Mouse (Mus musculus): ENCODE measurements around the gene Zranb1. TPM values are rescaled to one million over a fixed set of nuclear protein-coding genes. Genes with fewer than 3 reads are reported as not detected.

The Zranb1 gene
- polyA plus RNA-seq, 1 experiment, result 4.2 TPM

- no peaks in the 10 kb centered on the region for H3K27me3 ChIP-seq (ENCODE audit: control insufficient read depth, insufficient read depth, low read length)
- no peak overlapping the region for H3K4me3 ChIP-seq (ENCODE audit: extremely low read depth, insufficient read depth, insufficient read length)
- peaks cover 21% of the 10 kb centered on the region for H3K36me3 ChIP-seq (ENCODE audit: control insufficient read depth, insufficient read depth, low read length)
- no peak for TF ChIP-seq POLR2A (IDR thresholded peaks at IDR 0.05; ENCODE audit: low read depth, low read length)
- TF ChIP-seq CTCF (IDR thresholded peaks at IDR 0.05; ENCODE audit: extremely low read depth, insufficient read depth, insufficient read length, insufficient replicate concordance), result no peak
- no peaks in the 10 kb centered on the region for H3K4me1 ChIP-seq (ENCODE audit: control insufficient read depth, insufficient read depth, insufficient read length)
- WGBS, result 81% methylated on average over 3 of the region's 3 CpGs
- no peak for DNase-seq (ENCODE audit: low read depth in 1 of 2, low spot score in 2 of 2)
- H3K27ac ChIP-seq (ENCODE audit: insufficient read depth, low read length), result no peak overlapping the region
Observed at GRCm38 (mm10) chr7:132982639-132983038, 51.7 kb downstream of the Zranb1 start.

GRCm38 (mm10) chr7:132989839-132990238 lies 58.9 kb downstream of the Zranb1 start:
- no peak for TF ChIP-seq CTCF (IDR thresholded peaks at IDR 0.05; ENCODE audit: extremely low read depth, insufficient read depth, insufficient read length, insufficient replicate concordance)
- no peak for TF ChIP-seq POLR2A (IDR thresholded peaks at IDR 0.05; ENCODE audit: low read depth, low read length)
- no peak overlapping the region for H3K4me3 ChIP-seq (ENCODE audit: extremely low read depth, insufficient read depth, insufficient read length)
- no peak for DNase-seq (ENCODE audit: low read depth in 1 of 2, low spot score in 2 of 2)
- H3K4me1 ChIP-seq (ENCODE audit: control insufficient read depth, insufficient read depth, insufficient read length), result no peaks in the 10 kb centered on the region
- H3K36me3 ChIP-seq (ENCODE audit: control insufficient read depth, insufficient read depth, low read length), result peaks cover 3% of the 10 kb centered on the region
- WGBS, result 95% methylated on average over 5 of the region's 5 CpGs
- H3K27me3 ChIP-seq (ENCODE audit: control insufficient read depth, insufficient read depth, low read length), result no peaks in the 10 kb centered on the region
- H3K27ac ChIP-seq (ENCODE audit: insufficient read depth, low read length), result no peak overlapping the region

GRCm38 (mm10) chr7:132991240-132991900 lies 60.4 kb downstream of the Zranb1 start:
- 92% methylated on average over 14 of the region's 14 CpGs for WGBS
- TF ChIP-seq CTCF (IDR thresholded peaks at IDR 0.05; ENCODE audit: extremely low read depth, insufficient read depth, insufficient read length, insufficient replicate concordance) (no peak), POLR2A (IDR thresholded peaks at IDR 0.05; ENCODE audit: low read depth, low read length) (no peak)
- no peak for DNase-seq (ENCODE audit: low read depth in 1 of 2, low spot score in 2 of 2)
- H3K27me3 ChIP-seq (ENCODE audit: control insufficient read depth, insufficient read depth, low read length), result no peaks in the 10 kb centered on the region
- H3K27ac ChIP-seq (ENCODE audit: insufficient read depth, low read length), result no peak overlapping the region
- H3K36me3 ChIP-seq (ENCODE audit: control insufficient read depth, insufficient read depth, low read length), result peaks cover under 1% of the 10 kb centered on the region
- H3K4me3 ChIP-seq (ENCODE audit: extremely low read depth, insufficient read depth, insufficient read length), result no peak overlapping the region
- H3K4me1 ChIP-seq (ENCODE audit: control insufficient read depth, insufficient read depth, insufficient read length), result no peaks in the 10 kb centered on the region

- Histone ChIP-seq H3K36me3 (ENCODE audit: control insufficient read depth, insufficient read depth, low read length) (no peaks in the 10 kb centered on the region), H3K27ac (ENCODE audit: insufficient read depth, low read length) (no peak overlapping the region), H3K4me1 (ENCODE audit: control insufficient read depth, insufficient read depth, insufficient read length) (no peaks in the 10 kb centered on the region), H3K27me3 (ENCODE audit: control insufficient read depth, insufficient read depth, low read length) (no peaks in the 10 kb centered on the region), H3K4me3 (ENCODE audit: extremely low read depth, insufficient read depth, insufficient read length) (no peak overlapping the region)
- no peak for DNase-seq (ENCODE audit: low read depth in 1 of 2, low spot score in 2 of 2)
- WGBS, result 88% methylated on average over 9 of the region's 9 CpGs
- TF ChIP-seq CTCF (IDR thresholded peaks at IDR 0.05; ENCODE audit: extremely low read depth, insufficient read depth, insufficient read length, insufficient replicate concordance) (no peak), POLR2A (IDR thresholded peaks at IDR 0.05; ENCODE audit: low read depth, low read length) (no peak)
Observed at GRCm38 (mm10) chr7:132992967-132993615, 62.1 kb downstream of the Zranb1 start.

- TF ChIP-seq CTCF (IDR thresholded peaks at IDR 0.05; ENCODE audit: extremely low read depth, insufficient read depth, insufficient read length, insufficient replicate concordance), result no peak
- no peak for TF ChIP-seq POLR2A (IDR thresholded peaks at IDR 0.05; ENCODE audit: low read depth, low read length)
- H3K4me3 ChIP-seq (ENCODE audit: extremely low read depth, insufficient read depth, insufficient read length), result no peak overlapping the region
- no peak overlapping the region for H3K27ac ChIP-seq (ENCODE audit: insufficient read depth, low read length)
- H3K36me3 ChIP-seq (ENCODE audit: control insufficient read depth, insufficient read depth, low read length), result no peaks in the 10 kb centered on the region
- no peak for DNase-seq (ENCODE audit: low read depth in 1 of 2, low spot score in 2 of 2)
- 90% methylated on average over 8 of the region's 8 CpGs for WGBS
- H3K4me1 ChIP-seq (ENCODE audit: control insufficient read depth, insufficient read depth, insufficient read length), result no peaks in the 10 kb centered on the region
- no peaks in the 10 kb centered on the region for H3K27me3 ChIP-seq (ENCODE audit: control insufficient read depth, insufficient read depth, low read length)
Observed at GRCm38 (mm10) chr7:132994120-132994519, 63.2 kb downstream of the Zranb1 start.

- Histone ChIP-seq H3K4me1 (ENCODE audit: control insufficient read depth, insufficient read depth, insufficient read length) (no peaks in the 10 kb centered on the region), H3K36me3 (ENCODE audit: control insufficient read depth, insufficient read depth, low read length) (no peaks in the 10 kb centered on the region), H3K4me3 (ENCODE audit: extremely low read depth, insufficient read depth, insufficient read length) (no peak overlapping the region), H3K27me3 (ENCODE audit: control insufficient read depth, insufficient read depth, low read length) (no peaks in the 10 kb centered on the region), H3K27ac (ENCODE audit: insufficient read depth, low read length) (no peak overlapping the region)
- DNase-seq (ENCODE audit: low read depth in 1 of 2, low spot score in 2 of 2), result no peak
- no peak for TF ChIP-seq POLR2A (IDR thresholded peaks at IDR 0.05; ENCODE audit: low read depth, low read length)
- no peak for TF ChIP-seq CTCF (IDR thresholded peaks at IDR 0.05; ENCODE audit: extremely low read depth, insufficient read depth, insufficient read length, insufficient replicate concordance)
- WGBS, result 91% methylated on average over 6 of the region's 6 CpGs
Observed at GRCm38 (mm10) chr7:132994628-132995191, 63.8 kb downstream of the Zranb1 start.

GRCm38 (mm10) chr7:132996391-132996790 lies 65.4 kb downstream of the Zranb1 start:
- WGBS, result 86% methylated on average over 5 of the region's 5 CpGs
- Histone ChIP-seq H3K36me3 (ENCODE audit: control insufficient read depth, insufficient read depth, low read length) (no peaks in the 10 kb centered on the region), H3K27ac (ENCODE audit: insufficient read depth, low read length) (no peak overlapping the region), H3K4me3 (ENCODE audit: extremely low read depth, insufficient read depth, insufficient read length) (no peak overlapping the region), H3K27me3 (ENCODE audit: control insufficient read depth, insufficient read depth, low read length) (no peaks in the 10 kb centered on the region), H3K4me1 (ENCODE audit: control insufficient read depth, insufficient read depth, insufficient read length) (no peaks in the 10 kb centered on the region)
- no peak for DNase-seq (ENCODE audit: low read depth in 1 of 2, low spot score in 2 of 2)
- TF ChIP-seq CTCF (IDR thresholded peaks at IDR 0.05; ENCODE audit: extremely low read depth, insufficient read depth, insufficient read length, insufficient replicate concordance) (peak; percentile 42; the same call in 1 of the 2 replicates), POLR2A (IDR thresholded peaks at IDR 0.05; ENCODE audit: low read depth, low read length) (no peak)

Data from spleen, adult 2 months (tissue).